Mouse (Mus musculus): ENCODE results near the gene Sema6b. TPM values are rescaled to one million over a fixed set of nuclear protein-coding genes. Genes with fewer than 3 reads are reported as not detected.

The Sema6b gene
- polyA plus RNA-seq, 1 experiment from 2014 or later, result 13.0 TPM

- Histone ChIP-seq H3K36me3 (peaks cover 38% of the 10 kb centered on the region), H3K4me1 (peaks cover 19% of the 10 kb centered on the region), H3K4me3 (peak overlapping the region; percentile 82), H3K27me3 (replicated peaks) (no peaks in the 10 kb centered on the region), H3K9ac (peak overlapping the region; percentile 82), H3K9me3 (no peaks in the 10 kb centered on the region), H3K27ac (peak overlapping the region; percentile 82), H3K4me2 (replicated peaks) (peak overlapping the region; percentile 78)
- ATAC-seq (ENCODE audit: low FRiP score, low read depth), result peak; percentile 19
- 9% methylated on average over 22 of the region's 22 CpGs for WGBS
Measured at GRCm38 (mm10) chr17:56074097-56074826, 65.9 kb downstream of the Sema6b start.

Small RNAs within 50 kb of the gene (microRNA-seq; reads per million reads assigned to microRNA genes)
- gene Gm44397, result not detected

Other genes with a start within 250 kb of the Sema6b start
- gene Zfp959, start 248.2 kb downstream of the Sema6b start, polyA plus RNA-seq (2016; fragmentation: Nextera tagmentation; extraction: Ambion mirVana), result 12.8 and 17.0 TPM in 2 replicates
- gene Zfp119b, start 190.8 kb downstream of the Sema6b start, polyA plus RNA-seq (2016; fragmentation: Nextera tagmentation; extraction: Ambion mirVana), result 6.0 and 6.1 TPM in 2 replicates
- gene Ebi3, start 187.7 kb downstream of the Sema6b start, polyA plus RNA-seq (2016; fragmentation: Nextera tagmentation; extraction: Ambion mirVana), result 2.3 and 2.8 TPM in 2 replicates
- 24.2 and 27.1 TPM in 2 replicates for gene Yju2, start 181.2 kb downstream of the Sema6b start, polyA plus RNA-seq (2016; fragmentation: Nextera tagmentation; extraction: Ambion mirVana)
- gene Shd, start 169.9 kb downstream of the Sema6b start, polyA plus RNA-seq (2016; fragmentation: Nextera tagmentation; extraction: Ambion mirVana), result 136 and 143 TPM in 2 replicates
- gene Fsd1, start 153.8 kb downstream of the Sema6b start, polyA plus RNA-seq (2016; fragmentation: Nextera tagmentation; extraction: Ambion mirVana), result 114 and 123 TPM in 2 replicates
- gene Stap2, start 134.8 kb downstream of the Sema6b start, polyA plus RNA-seq (2016; fragmentation: Nextera tagmentation; extraction: Ambion mirVana), result 5.9 and 7.2 TPM in 2 replicates
- 209 and 214 TPM in 2 replicates for gene Mpnd, start 134.6 kb downstream of the Sema6b start, polyA plus RNA-seq (2016; fragmentation: Nextera tagmentation; extraction: Ambion mirVana)
- gene Sh3gl1, start 103.7 kb downstream of the Sema6b start, polyA plus RNA-seq (2016; fragmentation: Nextera tagmentation; extraction: Ambion mirVana), result 134 TPM in 2 replicates
- gene Chaf1a, start 99.9 kb downstream of the Sema6b start, polyA plus RNA-seq (2016; fragmentation: Nextera tagmentation; extraction: Ambion mirVana), result 25.3 and 29.6 TPM in 2 replicates
- gene Ubxn6, start 65.3 kb downstream of the Sema6b start, polyA plus RNA-seq (2016; fragmentation: Nextera tagmentation; extraction: Ambion mirVana), result 61.0 and 63.8 TPM in 2 replicates
- gene Hdgfl2, start 60.7 kb downstream of the Sema6b start, polyA plus RNA-seq (2016; fragmentation: Nextera tagmentation; extraction: Ambion mirVana), result 166 and 173 TPM in 2 replicates
- gene Plin4, start 30.5 kb downstream of the Sema6b start, polyA plus RNA-seq (2016; fragmentation: Nextera tagmentation; extraction: Ambion mirVana), result 0.05 and 0.10 TPM in 2 replicates
- 0.30 and 0.38 TPM in 2 replicates for gene Plin5, start 22.7 kb downstream of the Sema6b start, polyA plus RNA-seq (2016; fragmentation: Nextera tagmentation; extraction: Ambion mirVana)
- 0.14 TPM in 1 of 2 replicates, not detected in the other for gene Lrg1, start 18.3 kb downstream of the Sema6b start, polyA plus RNA-seq (2016; fragmentation: Nextera tagmentation; extraction: Ambion mirVana)
- 8.9 and 9.8 TPM in 2 replicates for gene Tnfaip8l1, start 22.1 kb upstream of the Sema6b start, polyA plus RNA-seq (2016; fragmentation: Nextera tagmentation; extraction: Ambion mirVana)
- gene Mydgf, start 43.6 kb upstream of the Sema6b start, polyA plus RNA-seq (2016; fragmentation: Nextera tagmentation; extraction: Ambion mirVana), result 65.5 and 65.9 TPM in 2 replicates
- gene Dpp9, start 78.6 kb upstream of the Sema6b start, polyA plus RNA-seq (2016; fragmentation: Nextera tagmentation; extraction: Ambion mirVana), result 35.0 and 35.1 TPM in 2 replicates
- 19.9 and 20.6 TPM in 2 replicates for gene Fem1a, start 116.5 kb upstream of the Sema6b start, polyA plus RNA-seq (2016; fragmentation: Nextera tagmentation; extraction: Ambion mirVana)
- 1.5 and 2.0 TPM in 2 replicates for gene Ticam1, start 136.4 kb upstream of the Sema6b start, polyA plus RNA-seq (2016; fragmentation: Nextera tagmentation; extraction: Ambion mirVana)
- 29.0 and 31.7 TPM in 2 replicates for gene Plin3, start 152.5 kb upstream of the Sema6b start, polyA plus RNA-seq (2016; fragmentation: Nextera tagmentation; extraction: Ambion mirVana)
- gene Arrdc5, start 159.9 kb upstream of the Sema6b start, polyA plus RNA-seq (2016; fragmentation: Nextera tagmentation; extraction: Ambion mirVana), result not detected in 2 replicates
- 94.7 and 95.2 TPM in 2 replicates for gene Uhrf1, start 163.0 kb upstream of the Sema6b start, polyA plus RNA-seq (2016; fragmentation: Nextera tagmentation; extraction: Ambion mirVana)
- 86.1 and 86.7 TPM in 2 replicates for gene Kdm4b, start 185.7 kb upstream of the Sema6b start, polyA plus RNA-seq (2016; fragmentation: Nextera tagmentation; extraction: Ambion mirVana)